Mouse (Mus musculus) heart, embryonic 15.5 days (tissue): ENCODE data around the gene Rnase13. TPM values are rescaled to one million over a fixed set of nuclear protein-coding genes. Genes with fewer than 3 reads are reported as not detected.
A peak's percentile ranks its signal among the peaks of the same experiment; 100 is the strongest.
"Not testable (repeated sequence)": the region's sequence is repeated elsewhere in the genome, so short reads cannot be mapped to it uniquely, and the experiment has no call there.

Source experiments
- ATAC-seq: fragments of 200-750 bp; cut with Nextera tagmentation; replicated peaks from 2 replicates; pipeline ENCODE4 v1.8.0; 2017; ENCODE audit warnings: low read depth, moderate TSS enrichment; ENCODE audit not compliant: insufficient number of reproducible peaks, insufficient read depth, low FRiP score
- H3K27ac ChIP-seq: fragments of 300-500 bp; sonication (generic); 2 replicates; pipeline ENCODE4 v1.5.1; 2015; ENCODE audit warnings: mild to moderate bottlenecking, inconsistent platforms
- H3K27me3 ChIP-seq: fragments of 300-500 bp; sonication (generic); 2 replicates; pipeline ENCODE4 v1.6.1; 2015; ENCODE audit warnings: inconsistent platforms
- H3K36me3 ChIP-seq: fragments of 300-500 bp; sonication (generic); 2 replicates; pipeline ENCODE4 v1.6.1; 2015; ENCODE audit warnings: mild to moderate bottlenecking, inconsistent platforms
- H3K4me1 ChIP-seq: fragments of 300-500 bp; sonication (generic); replicated peaks from 2 replicates; pipeline ENCODE4 v1.6.1; 2015; ENCODE audit warnings: inconsistent platforms
- H3K4me2 ChIP-seq: fragments of 300-500 bp; sonication (generic); 2 replicates; pipeline ENCODE4 v1.6.1; 2015; ENCODE audit warnings: inconsistent platforms, mild to moderate bottlenecking, moderate library complexity
- H3K4me3 ChIP-seq: fragments of 300-500 bp; sonication (generic); 2 replicates; pipeline ENCODE4 v1.5.1; 2015; ENCODE audit warnings: mild to moderate bottlenecking, inconsistent platforms
- H3K9ac ChIP-seq: fragments of 300-500 bp; sonication (generic); 2 replicates; pipeline ENCODE4 v1.6.1; 2015; ENCODE audit warnings: mild to moderate bottlenecking, inconsistent platforms
- H3K9me3 ChIP-seq: fragments of 300-500 bp; sonication (generic); replicated peaks from 2 replicates; pipeline ENCODE4 v1.6.1; 2016; ENCODE audit warnings: inconsistent platforms
- WGBS: fragments of 180-500 bp; shearing (Covaris S2); methylation state at CpG from one replicate; pipeline ENCODE4 v1.1.7; 2015; ENCODE audit warnings: mixed read lengths; 5-methylcytosine and 5-hydroxymethylcytosine counted together
- polyA plus RNA-seq: library from polyadenylated mRNA; unstranded; fragments of >200 nt; fragmentation: Nextera tagmentation; extraction: Ambion mirVana; gene quantifications from 2 replicates; pipeline ENCODE4 v1.2.1, GENCODE M21; 2015

Rnase13 gene
- polyA plus RNA-seq, 1 experiment from 2014 or later, result not detected

- Histone ChIP-seq H3K27ac (peak overlapping the region; percentile 52), H3K4me3 (no peak overlapping the region), H3K9me3 (peaks cover 3% of the 10 kb centered on the region; the same call in 1 of the 2 replicates), H3K36me3 (no peaks in the 10 kb centered on the region), H3K4me1 (peaks cover 5% of the 10 kb centered on the region; the same call in 1 of the 2 replicates), H3K27me3 (no peaks in the 10 kb centered on the region), H3K4me2 (no peak overlapping the region), H3K9ac (no peak overlapping the region)
- whole genome bisulfite sequencing, result 68% methylated on average over 8 of the region's 8 CpGs
- ATAC-seq, result peak; percentile 57
These were observed 6.9 kb upstream of the Rnase13 start for GRCm38 (mm10) chr14:51929309-51929943.

- H3K27ac ChIP-seq, H3K36me3 ChIP-seq, ATAC-seq, H3K27me3 ChIP-seq, H3K4me3 ChIP-seq, H3K9me3 ChIP-seq, H3K4me2 ChIP-seq, H3K9ac ChIP-seq: not testable (repeated sequence)
- H3K4me1 ChIP-seq, result peaks cover 20% of the 10 kb centered on the region
- 91% methylated on average over 11 of the region's 11 CpGs for WGBS
These were observed 4.4 kb upstream of the Rnase13 start for GRCm38 (mm10) chr14:51926930-51927329.

GRCm38 (mm10) chr14:51923492-51923891 lies 919 bp upstream of the Rnase13 start:
- WGBS, result 65% methylated on average over 4 of the region's 4 CpGs
- Histone ChIP-seq H3K4me2 (no peak overlapping the region), H3K27me3 (no peaks in the 10 kb centered on the region), H3K27ac (no peak overlapping the region), H3K9ac (no peak overlapping the region), H3K9me3 (no peaks in the 10 kb centered on the region), H3K4me3 (no peak overlapping the region), H3K4me1 (peaks cover 22% of the 10 kb centered on the region), H3K36me3 (no peaks in the 10 kb centered on the region)
- ATAC-seq, result no peak

- H3K36me3 ChIP-seq, result no peaks in the 10 kb centered on the region
- no peak overlapping the region for H3K9ac ChIP-seq
- 87% methylated on average over 2 of the region's 2 CpGs for WGBS
- H3K4me3 ChIP-seq, result no peak overlapping the region
- no peaks in the 10 kb centered on the region for H3K9me3 ChIP-seq
- H3K27me3 ChIP-seq, result no peaks in the 10 kb centered on the region
- H3K4me2 ChIP-seq, result no peak overlapping the region
- no peak overlapping the region for H3K27ac ChIP-seq
- H3K4me1 ChIP-seq, result peaks cover 22% of the 10 kb centered on the region
- no peak for ATAC-seq
These were observed 337 bp upstream of the Rnase13 start for GRCm38 (mm10) chr14:51922910-51923309.

GRCm38 (mm10) chr14:51921759-51922570 lies 608 bp downstream of the Rnase13 start:
- Histone ChIP-seq H3K36me3 (no peaks in the 10 kb centered on the region), H3K9ac (no peak overlapping the region), H3K4me3 (no peak overlapping the region), H3K27ac (peak overlapping the region; percentile 32), H3K4me1 (peaks cover 22% of the 10 kb centered on the region), H3K4me2 (no peak overlapping the region), H3K9me3 (no peaks in the 10 kb centered on the region), H3K27me3 (no peaks in the 10 kb centered on the region)
- ATAC-seq, result peak; percentile 77
- 50% methylated on average over 16 of the region's 16 CpGs for WGBS

GRCm38 (mm10) chr14:51918966-51919365 lies 3.6 kb downstream of the Rnase13 start:
- H3K4me1 ChIP-seq, result peaks cover 37% of the 10 kb centered on the region
- no peak overlapping the region for H3K4me2 ChIP-seq
- H3K4me3 ChIP-seq, result no peak overlapping the region
- H3K27ac ChIP-seq, result no peak overlapping the region
- no peaks in the 10 kb centered on the region for H3K9me3 ChIP-seq
- H3K9ac ChIP-seq, result no peak overlapping the region
- no peaks in the 10 kb centered on the region for H3K27me3 ChIP-seq
- no peak for ATAC-seq
- 82% methylated on average over 4 of the region's 4 CpGs for WGBS
- H3K36me3 ChIP-seq, result no peaks in the 10 kb centered on the region

- Histone ChIP-seq H3K4me1 (peaks cover 31% of the 10 kb centered on the region), H3K36me3 (no peaks in the 10 kb centered on the region), H3K27ac (no peak within 1 kb of the TSS), H3K4me2 (no peak within 1 kb of the TSS), H3K9ac (no peak within 1 kb of the TSS), H3K9me3 (no peaks in the 10 kb centered on the region), H3K27me3 (no peaks in the 10 kb centered on the region), H3K4me3 (no peak within 1 kb of the TSS)
- ATAC-seq, result no peak
- WGBS, result 89% methylated on average over 4 of the region's 4 CpGs
These were observed 4.4 kb downstream of the Rnase13 start, which contains the start of gene Tppp2 for GRCm38 (mm10) chr14:51918125-51918524. TSS of gene Tppp2 (plus strand) at chr14:51918425.

- H3K27ac ChIP-seq, result no peak overlapping the region
- 76% methylated on average over 4 of the region's 4 CpGs for WGBS
- no peak for ATAC-seq
These were observed 6.0 kb downstream of the Rnase13 start for GRCm38 (mm10) chr14:51916539-51916938.

GRCm38 (mm10) chr14:51915030-51915429 lies 7.5 kb downstream of the Rnase13 start:
- WGBS, result 18% methylated on average over 3 of the region's 3 CpGs
- peaks cover 21% of the 10 kb centered on the region for H3K4me1 ChIP-seq
- H3K27me3 ChIP-seq, result no peaks in the 10 kb centered on the region
- H3K4me3 ChIP-seq, result no peak overlapping the region
- H3K9ac ChIP-seq, result no peak overlapping the region
- peak; percentile 15; the same call in 1 of the 2 replicates for ATAC-seq
- no peaks in the 10 kb centered on the region for H3K9me3 ChIP-seq
- H3K36me3 ChIP-seq, result peaks cover 10% of the 10 kb centered on the region; the same call in 1 of the 2 replicates
- peak overlapping the region; percentile 92; the same call in 1 of the 2 replicates for H3K4me2 ChIP-seq
- peak overlapping the region; percentile 95 for H3K27ac ChIP-seq

More at GRCm38 (mm10) chr14:51916539-51916938, 6.0 kb downstream of the Rnase13 start:
- H3K36me3 ChIP-seq, result no peaks in the 10 kb centered on the region
- H3K4me3 ChIP-seq, result no peak overlapping the region
- H3K27me3 ChIP-seq, result no peaks in the 10 kb centered on the region
- no peak overlapping the region for H3K4me2 ChIP-seq
- no peaks in the 10 kb centered on the region for H3K9me3 ChIP-seq
- H3K4me1 ChIP-seq, result peaks cover 24% of the 10 kb centered on the region
- H3K9ac ChIP-seq, result no peak overlapping the region

GRCm38 (mm10) chr14:51913960-51914762 lies 8.4 kb downstream of the Rnase13 start, which contains the start of gene Ndrg2:
TSS of gene Ndrg2 (minus strand) at chr14:51914158.
- Histone ChIP-seq H3K4me3 (peak within 1 kb of the TSS; percentile 66), H3K9me3 (no peaks in the 10 kb centered on the region), H3K27me3 (no peaks in the 10 kb centered on the region), H3K4me2 (peak within 1 kb of the TSS; percentile 92), H3K9ac (peak within 1 kb of the TSS; percentile 74), H3K36me3 (peaks cover 15% of the 10 kb centered on the region; the same call in 1 of the 2 replicates), H3K27ac (peak within 1 kb of the TSS; percentile 95), H3K4me1 (peaks cover 21% of the 10 kb centered on the region)
- WGBS, result 5% methylated on average over 21 of the region's 23 CpGs
- ATAC-seq, result peak; percentile 75
